Mouse (Mus musculus) ES-E14 (cell line): ENCODE data around the gene Fbxw15.

Experiments used
- CHD2 ChIP-seq: IDR thresholded peaks from 2 replicates; pipeline ENCODE4 v1.6.1; 2014; ENCODE audit warnings: mild to moderate bottlenecking, low read depth, low read length, inconsistent platforms
- HCFC1 ChIP-seq: IDR thresholded peaks from 2 replicates; pipeline ENCODE4 v1.6.1; 2012; ENCODE audit warnings: low read length, inconsistent platforms, borderline replicate concordance; ENCODE audit not compliant: insufficient read depth
- ZC3H11A ChIP-seq: IDR thresholded peaks from 2 replicates; pipeline ENCODE4 v1.6.1; 2012; ENCODE audit warnings: low read depth, mild to moderate bottlenecking, inconsistent platforms, low read length, borderline replicate concordance
- ZNF384 ChIP-seq: IDR thresholded peaks from 2 replicates; pipeline ENCODE4 v1.6.1; 2012; ENCODE audit warnings: low read depth, low read length, inconsistent platforms

GRCm38 (mm10) chr9:109523385-109524064 is 44.5 kb downstream of the Fbxw15 start:
- TF ChIP-seq HCFC1: no peak
- TF ChIP-seq ZNF384: no peak
- no peak for TF ChIP-seq CHD2
- TF ChIP-seq ZC3H11A: no peak
